Mouse (Mus musculus): ENCODE data around the gene Rnf212.

DNA sequence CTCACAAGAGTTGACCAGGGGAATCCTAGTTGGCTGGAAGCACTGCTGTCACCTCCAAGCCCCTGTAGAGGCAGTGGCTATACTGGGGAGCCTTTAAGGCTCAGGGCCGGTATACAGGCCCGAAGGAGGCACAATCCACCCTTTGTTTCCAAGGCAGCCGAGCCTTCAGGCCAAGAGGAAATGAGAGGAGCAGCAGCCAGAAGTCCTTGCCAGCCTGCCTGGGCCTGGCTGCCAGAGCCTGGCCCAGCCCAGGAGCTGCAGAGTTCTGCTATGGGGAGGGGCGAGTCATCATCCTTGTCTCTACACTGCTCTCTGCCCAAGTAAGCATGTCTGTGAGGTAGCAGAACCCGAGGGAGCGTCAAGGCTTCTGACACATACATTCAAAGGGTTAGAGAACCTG lies 60.6 kb downstream of the Rnf212 start:
- TF ChIP-seq CTCF (IDR thresholded peaks at IDR 0.05; ENCODE audit: low read depth) (no peak), EP300 (IDR thresholded peaks at IDR 0.05; ENCODE audit: low read depth) (no peak)

Measured in liver, embryonic 14.5 days (tissue).